ENCODE assay signal across 38 mouse cellular contexts in the genomic region with DNA sequence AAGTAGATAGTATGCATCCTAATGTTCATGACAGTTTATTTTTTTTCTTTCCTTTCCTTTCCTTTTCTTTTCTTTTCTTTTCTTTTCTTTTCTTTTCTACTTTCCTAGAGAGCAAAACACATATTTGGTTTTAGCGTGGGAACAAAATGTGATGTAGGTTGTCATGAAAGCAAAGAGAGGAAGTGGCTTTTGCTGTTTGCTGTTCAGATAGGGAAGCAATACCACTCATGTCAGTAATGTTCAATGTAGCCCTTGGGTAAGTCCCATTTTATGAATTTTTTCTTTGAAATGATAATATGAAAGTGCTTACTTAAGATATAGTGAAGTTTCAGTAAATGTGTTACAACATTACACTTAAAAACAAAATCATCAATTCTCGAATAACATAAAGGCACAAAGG. TPM values are rescaled to one million over a fixed set of nuclear protein-coding genes. Genes with fewer than 3 reads are reported as not detected.
DNase-seq lines count a peak whose midpoint lies in the region; ATAC-seq lines count a peak whose summit lies in the region.
"Had no signal": no experiment of that assay in that cellular context is flagged by ENCODE, and none has a peak within 500 bp of the region (broad histone marks: within the 10 kb centered on the region; RNA-seq: fewer than 3 reads in every experiment).

No protein-coding gene starts in this region.

- peak; percentile 70 for ATAC-seq in CD4-positive, CD25-positive, alpha-beta regulatory T cell, adult 4 months
- peak; percentile 58 to 65; a peak in 3 of 4 replicates for ATAC-seq in hematopoietic stem cell, adult 5-6 weeks (replicated peaks in 1 of 2; ENCODE audit: insufficient read depth in 1 of 2, low FRiP score in 2 of 2, low TSS enrichment in 1 of 2, low read depth in 1 of 2, poor library complexity in 2 of 2, severe bottlenecking in 2 of 2)
- peak; percentile 52 for ATAC-seq in megakaryocyte progenitor cell, adult 5-6 weeks (replicated peaks; ENCODE audit: poor library complexity)
- no peak for ATAC-seq in midbrain, embryonic 16.5 days
- ATAC-seq: forebrain, embryonic 16.5 days; hindbrain, postnatal 0 days; intestine, postnatal 0 days had no signal

- no peaks in the 10 kb centered on the region for H3K36me3 ChIP-seq in midbrain, embryonic 16.5 days (ENCODE audit: control insufficient read depth, insufficient read depth, low read length)
- H3K36me3 ChIP-seq: embryonic facial prominence, embryonic 13.5 days; forebrain, embryonic 10.5 days; G1E; hindbrain, embryonic 12.5 days; limb, embryonic 12.5 days; liver, embryonic 15.5 days; neural tube, embryonic 13.5 days had no signal

- no peak overlapping the region for H3K27ac ChIP-seq in midbrain, embryonic 16.5 days (ENCODE audit: low read length)
- H3K27ac ChIP-seq: embryonic facial prominence, embryonic 13.5 days; forebrain, embryonic 10.5 days; hindbrain, embryonic 12.5 days; hindbrain, postnatal 0 days; limb, embryonic 12.5 days; liver, embryonic 15.5 days; neural tube, embryonic 13.5 days had no signal

- no peaks in the 10 kb centered on the region for H3K27me3 ChIP-seq in midbrain, embryonic 16.5 days (ENCODE audit: control insufficient read depth, insufficient read depth, low read depth, low read length)
- H3K27me3 ChIP-seq: hindbrain, embryonic 12.5 days; liver, embryonic 15.5 days had no signal

- WGBS in midbrain, embryonic 16.5 days: 88% methylated on average over 2 of the region's 2 CpGs

- H3K4me3 ChIP-seq in midbrain, embryonic 16.5 days (ENCODE audit: low read depth, low read length): no peak overlapping the region
- H3K4me3 ChIP-seq: embryonic facial prominence, embryonic 13.5 days; forebrain, embryonic 10.5 days; hindbrain, embryonic 12.5 days; limb, embryonic 12.5 days; liver, embryonic 15.5 days; myocyte; neural tube, embryonic 13.5 days had no signal

- H3K9me3 ChIP-seq in midbrain, embryonic 16.5 days (replicated peaks; ENCODE audit: control insufficient read depth, low read length, poor library complexity, severe bottlenecking): no peaks in the 10 kb centered on the region
- H3K9me3 ChIP-seq: embryonic facial prominence, embryonic 13.5 days; forebrain, embryonic 10.5 days; G1E; hindbrain, embryonic 12.5 days; limb, embryonic 12.5 days; liver, embryonic 15.5 days; neural tube, embryonic 13.5 days had no signal

- no peak overlapping the region for H3K4me2 ChIP-seq in midbrain, embryonic 16.5 days (ENCODE audit: low read length)
- H3K4me2 ChIP-seq: embryonic facial prominence, embryonic 13.5 days; hindbrain, embryonic 12.5 days; limb, embryonic 12.5 days; liver, embryonic 15.5 days; lung, embryonic 14.5 days; neural tube, embryonic 13.5 days had no signal

- no peak overlapping the region for H3K9ac ChIP-seq in midbrain, embryonic 16.5 days (ENCODE audit: low read depth, low read length)
- H3K9ac ChIP-seq: embryonic facial prominence, embryonic 13.5 days; hindbrain, embryonic 12.5 days; limb, embryonic 12.5 days; liver, embryonic 15.5 days; lung, embryonic 14.5 days; neural tube, embryonic 13.5 days had no signal

- H3K4me1 ChIP-seq in midbrain, embryonic 16.5 days (ENCODE audit: control insufficient read depth, insufficient read depth, low read length): no peaks in the 10 kb centered on the region
- H3K4me1 ChIP-seq: embryonic facial prominence, embryonic 13.5 days; forebrain, embryonic 10.5 days; hindbrain, embryonic 12.5 days; limb, embryonic 12.5 days; liver, embryonic 15.5 days; neural tube, embryonic 13.5 days had no signal

- peak; percentile 57 for DNase-seq in 416B (ENCODE audit: low read depth)
- no peak for DNase-seq in spleen, postnatal 4 days (ENCODE audit: low spot score in 2 of 2)
- no peak for DNase-seq in frontal cortex, postnatal 25 days (ENCODE audit: low spot score in 2 of 2)
- DNase-seq in kidney, postnatal 14 days: no peak
- DNase-seq: adrenal gland, postnatal 25 days; cerebellum, adult 11-12 months; cerebellum, adult 9-11 months; gastrocnemius, postnatal 10 days; kidney, adult 9 months; kidney, postnatal 10 days; layer of hippocampus, adult 9-11 months; lung, embryonic 14.5 days; lung, postnatal 36 days; midbrain, embryonic 14.5 days; right cerebral cortex, postnatal 14 days; thymus, adult 2 months had no signal

RNA-seq across cellular contexts. Expression of a gene that starts 2.2 kb away (rescaled TPM):
- not detected for polyA plus RNA-seq in CD4-positive, CD25-positive, alpha-beta regulatory T cell, adult 4 months (2017; shearing (Covaris generic))
- not detected in 2 replicates for total RNA-seq in hematopoietic stem cell, adult 5-6 weeks (2017)
- total RNA-seq in megakaryocyte progenitor cell, adult 5-6 weeks (2015): not detected in 2 replicates
- total RNA-seq in megakaryocyte progenitor cell, adult 5-6 weeks (2017): not detected in 2 replicates
- polyA plus RNA-seq in midbrain, embryonic 16.5 days (2015; fragmentation: Nextera tagmentation; extraction: Ambion mirVana): not detected in 2 replicates
- total RNA-seq: adrenal gland, postnatal 25 days; G1E; gastrocnemius, postnatal 10 days; heart, postnatal 25 days; hindbrain, postnatal 0 days; left cerebral cortex, postnatal 10 days; liver, adult 2 months had no signal
- polyA plus RNA-seq: embryonic facial prominence, embryonic 13.5 days; forebrain, embryonic 10.5 days; forebrain, embryonic 16.5 days; G1E; gonadal fat pad, adult 2 months; heart, embryonic 14.5 days; hindbrain, embryonic 12.5 days; hindbrain, postnatal 0 days; intestine, postnatal 0 days; limb, embryonic 12.5 days; liver, adult 2 months; liver, embryonic 15.5 days; lung, embryonic 14.5 days; midbrain, embryonic 14.5 days; myocyte; neural tube, embryonic 13.5 days; small intestine, adult 2 months; stomach, embryonic 16.5 days; thymus, adult 2 months had no signal

RNA-seq across cellular contexts. Expression of a gene that starts 9.7 kb away (rescaled TPM):
- polyA plus RNA-seq in CD4-positive, CD25-positive, alpha-beta regulatory T cell, adult 4 months (2017; shearing (Covaris generic)): not detected
- not detected in 2 replicates for total RNA-seq in hematopoietic stem cell, adult 5-6 weeks (2017)
- total RNA-seq in megakaryocyte progenitor cell, adult 5-6 weeks (2015): not detected in 2 replicates
- total RNA-seq in megakaryocyte progenitor cell, adult 5-6 weeks (2017): not detected in 2 replicates
- polyA plus RNA-seq in midbrain, embryonic 16.5 days (2015; fragmentation: Nextera tagmentation; extraction: Ambion mirVana): not detected in 2 replicates
- total RNA-seq: adrenal gland, postnatal 25 days; G1E; gastrocnemius, postnatal 10 days; heart, postnatal 25 days; hindbrain, postnatal 0 days; left cerebral cortex, postnatal 10 days; liver, adult 2 months had no signal
- polyA plus RNA-seq: embryonic facial prominence, embryonic 13.5 days; forebrain, embryonic 10.5 days; forebrain, embryonic 16.5 days; G1E; gonadal fat pad, adult 2 months; heart, embryonic 14.5 days; hindbrain, embryonic 12.5 days; hindbrain, postnatal 0 days; intestine, postnatal 0 days; limb, embryonic 12.5 days; liver, adult 2 months; liver, embryonic 15.5 days; lung, embryonic 14.5 days; midbrain, embryonic 14.5 days; myocyte; neural tube, embryonic 13.5 days; small intestine, adult 2 months; stomach, embryonic 16.5 days; thymus, adult 2 months had no signal

RNA-seq across cellular contexts. Expression of a gene that starts 16.7 kb away (rescaled TPM):
- not detected for polyA plus RNA-seq in CD4-positive, CD25-positive, alpha-beta regulatory T cell, adult 4 months (2017; shearing (Covaris generic))
- total RNA-seq in hematopoietic stem cell, adult 5-6 weeks (2017): not detected in 2 replicates
- not detected in 2 replicates for total RNA-seq in megakaryocyte progenitor cell, adult 5-6 weeks (2015)
- total RNA-seq in megakaryocyte progenitor cell, adult 5-6 weeks (2017): not detected in 2 replicates
- not detected in 2 replicates for polyA plus RNA-seq in midbrain, embryonic 16.5 days (2015; fragmentation: Nextera tagmentation; extraction: Ambion mirVana)
- total RNA-seq: adrenal gland, postnatal 25 days; G1E; gastrocnemius, postnatal 10 days; heart, postnatal 25 days; hindbrain, postnatal 0 days; left cerebral cortex, postnatal 10 days; liver, adult 2 months had no signal
- polyA plus RNA-seq: embryonic facial prominence, embryonic 13.5 days; forebrain, embryonic 10.5 days; forebrain, embryonic 16.5 days; G1E; gonadal fat pad, adult 2 months; heart, embryonic 14.5 days; hindbrain, embryonic 12.5 days; hindbrain, postnatal 0 days; intestine, postnatal 0 days; limb, embryonic 12.5 days; liver, adult 2 months; liver, embryonic 15.5 days; lung, embryonic 14.5 days; midbrain, embryonic 14.5 days; myocyte; neural tube, embryonic 13.5 days; small intestine, adult 2 months; stomach, embryonic 16.5 days; thymus, adult 2 months had no signal

RNA-seq across cellular contexts. Expression of a gene that starts 28.2 kb away (rescaled TPM):
- not detected for polyA plus RNA-seq in CD4-positive, CD25-positive, alpha-beta regulatory T cell, adult 4 months (2017; shearing (Covaris generic))
- 2.2 TPM in 1 of 2 replicates, not detected in the other for total RNA-seq in hematopoietic stem cell, adult 5-6 weeks (2017)
- total RNA-seq in megakaryocyte progenitor cell, adult 5-6 weeks (2015): 0.56 TPM in 1 of 2 replicates, not detected in the other
- total RNA-seq in megakaryocyte progenitor cell, adult 5-6 weeks (2017): 1.2 and 1.5 TPM in 2 replicates
- 1.3 and 1.7 TPM in 2 replicates for polyA plus RNA-seq in midbrain, embryonic 16.5 days (2015; fragmentation: Nextera tagmentation; extraction: Ambion mirVana)
- polyA plus RNA-seq: liver, adult 2 months had no signal

RNA-seq across cellular contexts. Expression of a gene that starts 28.9 kb away (rescaled TPM):
- 10 to 100 TPM; 27.3 to 43.0 TPM for polyA plus RNA-seq in CD4-positive, CD25-positive, alpha-beta regulatory T cell, adult 4 months (2017; shearing (Covaris generic))
- 101 and 115 TPM in 2 replicates for total RNA-seq in hematopoietic stem cell, adult 5-6 weeks (2017)
- 48.8 and 49.8 TPM in 2 replicates for total RNA-seq in megakaryocyte progenitor cell, adult 5-6 weeks (2015)
- 70.2 and 85.6 TPM in 2 replicates for total RNA-seq in megakaryocyte progenitor cell, adult 5-6 weeks (2017)
- 115 and 125 TPM in 2 replicates for polyA plus RNA-seq in midbrain, embryonic 16.5 days (2015; fragmentation: Nextera tagmentation; extraction: Ambion mirVana)
